Mouse (Mus musculus) gastrocnemius, postnatal 14 days (tissue): ENCODE measurements at regions not wholly inside any gene's neighbourhood (a gene's known extent, or its start where the extent isn't known, plus 50 kb on each side); places are given as distances from the start of the nearest gene placed in this dataset.

Experiments
- DNase-seq: peaks from one replicate; pipeline ENCODE4 v3.0.0; 2021; ENCODE audit warnings: mixed read lengths
- intact Hi-C: fragments of 180-260 bp; cut with DNase I; formaldehyde crosslinking; loops from one replicate; pipeline ENCODE4 v1.15.1; 2025; ENCODE audit warnings: low total_unique reads

- no peak for DNase-seq
- intact Hi-C loops, result no loop called here
These were observed 78.3 kb upstream of the Fer start for GRCm38 (mm10) chr17:63784381-63785116.

GRCm38 (mm10) chr17:63786444-63786843 is 76.4 kb upstream of the Fer start:
- no peak for DNase-seq
- intact Hi-C loops, result no loop called here

DNA sequence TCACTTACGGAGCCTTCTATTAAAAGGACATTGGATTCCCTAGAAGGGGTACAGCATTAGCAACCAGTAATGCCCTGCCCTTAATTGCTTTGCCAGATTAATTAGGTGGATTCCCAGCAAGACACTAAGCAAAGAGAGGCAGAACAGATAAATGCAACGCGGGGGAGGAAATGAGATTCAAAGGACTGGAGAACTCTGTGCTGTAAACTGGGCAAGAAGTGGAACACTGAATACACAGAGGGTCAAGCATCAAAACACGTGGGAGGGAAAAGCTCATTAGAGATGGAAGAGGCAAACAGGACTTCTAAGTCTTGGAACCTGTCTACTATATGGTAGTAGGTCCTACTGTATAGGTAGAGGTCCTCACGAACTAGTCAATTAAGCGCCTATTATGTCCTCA is 68.5 kb upstream of the Fer start:
- intact Hi-C loops, result no loop called here
- no peak for DNase-seq

DNA sequence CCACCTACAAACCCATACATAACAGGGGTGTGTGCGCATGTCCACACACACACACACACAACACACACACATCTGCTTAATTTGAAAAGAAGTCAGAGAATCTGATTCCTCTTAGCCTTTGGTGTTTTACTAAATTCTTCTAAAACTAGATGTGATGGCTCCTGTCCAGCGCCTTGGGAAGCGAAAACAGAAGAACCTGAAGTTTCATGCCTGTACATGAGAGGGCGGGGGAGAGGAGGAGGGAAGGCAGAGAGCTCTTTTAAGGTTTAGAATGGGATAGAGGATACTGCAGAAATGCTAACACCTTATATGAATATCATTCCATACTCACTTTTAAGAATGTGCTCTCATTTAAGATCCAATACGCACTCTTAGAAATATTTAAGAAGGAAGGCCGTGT is 64.5 kb upstream of the Fer start:
- intact Hi-C loops, result no loop called here
- DNase-seq, result no peak

GRCm38 (mm10) chr17:63798961-63799531 is 63.8 kb upstream of the Fer start:
- no peak for DNase-seq
- intact Hi-C loops, result no loop called here

GRCm38 (mm10) chr17:63801411-63801810 is 61.5 kb upstream of the Fer start:
- intact Hi-C loops, result no loop called here

GRCm38 (mm10) chr17:63802846-63803245 is 60.0 kb upstream of the Fer start:
- intact Hi-C loops, result no loop called here
- no peak for DNase-seq

More at GRCm38 (mm10) chr17:63801411-63801810, 61.5 kb upstream of the Fer start:
- DNase-seq, result no peak

DNA sequence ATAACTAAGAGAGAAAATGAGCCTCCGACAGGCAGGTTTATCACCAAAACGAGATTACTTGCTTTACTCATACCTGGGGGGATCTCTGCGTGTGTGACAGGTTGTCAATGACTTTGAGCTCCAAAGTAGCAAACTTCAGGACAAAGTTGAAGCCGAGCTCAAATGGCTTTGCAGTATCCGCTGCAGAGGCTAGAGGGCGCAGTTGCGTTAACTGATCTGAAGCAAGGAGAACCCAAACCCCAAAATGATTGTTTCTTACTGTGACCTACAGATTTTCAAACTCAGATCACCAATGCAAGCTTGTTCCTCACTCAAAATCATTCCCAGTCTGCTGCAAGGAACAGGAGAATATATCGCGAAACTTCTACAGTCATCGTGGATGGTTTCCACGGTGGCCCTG is 59.3 kb upstream of the Fer start:
- peak; percentile 68 for DNase-seq
- intact Hi-C loops, result no loop called here

DNA sequence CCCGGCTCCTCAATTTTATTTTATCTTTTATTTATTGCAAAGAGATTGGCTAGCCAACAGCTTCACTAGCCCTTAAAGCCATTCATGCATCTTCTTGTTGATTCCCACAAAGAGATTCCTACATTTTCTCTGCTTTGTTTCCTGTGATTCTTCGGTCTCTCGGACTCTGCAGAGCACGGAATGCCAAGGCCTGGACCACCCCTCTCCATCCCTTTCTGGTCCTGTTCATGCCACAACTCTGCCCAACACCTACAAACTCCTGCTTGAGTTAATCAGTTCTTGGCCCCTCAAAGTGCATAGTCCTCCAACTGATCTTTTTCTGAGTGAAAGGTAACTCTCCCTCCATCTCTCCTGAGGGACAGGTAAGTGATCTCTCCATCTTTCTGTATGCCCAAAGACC is 58.4 kb upstream of the Fer start:
- intact Hi-C loops, result no loop called here
- no peak for DNase-seq

- intact Hi-C loops, result no loop called here
- DNase-seq, result no peak
These were observed 56.5 kb upstream of the Fer start for GRCm38 (mm10) chr17:63806360-63806759.

DNA sequence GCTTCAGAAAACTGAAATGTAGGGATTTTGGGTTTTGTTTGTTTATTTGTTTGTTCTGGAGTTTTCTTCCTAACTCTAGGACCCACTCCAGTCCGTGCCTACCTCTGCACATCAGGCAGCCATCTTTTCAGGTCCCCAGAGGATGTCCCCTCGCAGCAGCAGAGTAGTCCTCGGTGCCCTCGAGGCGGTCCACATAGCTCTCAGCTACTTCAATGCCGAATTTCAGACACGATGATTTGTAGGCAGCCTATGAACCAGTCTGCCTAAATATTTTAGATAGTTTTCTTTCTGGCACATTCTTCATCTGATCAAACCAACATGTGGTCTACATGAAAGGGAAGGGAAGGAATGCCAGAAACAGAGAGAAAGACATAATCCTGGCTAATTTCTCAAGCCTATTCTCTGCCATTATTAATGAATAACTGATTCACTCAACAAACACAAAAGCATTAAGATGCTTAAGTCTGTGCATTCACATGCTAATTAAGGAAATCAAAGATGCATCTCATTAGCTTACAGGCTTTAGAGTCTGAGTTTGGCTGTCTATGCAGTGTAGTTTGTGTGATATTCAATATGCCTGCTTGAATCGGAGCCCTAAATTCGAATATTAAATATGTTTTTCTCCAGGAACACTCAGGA is 55.2 kb upstream of the Fer start:
- intact Hi-C loops, result no loop called here
- no peak for DNase-seq

DNA sequence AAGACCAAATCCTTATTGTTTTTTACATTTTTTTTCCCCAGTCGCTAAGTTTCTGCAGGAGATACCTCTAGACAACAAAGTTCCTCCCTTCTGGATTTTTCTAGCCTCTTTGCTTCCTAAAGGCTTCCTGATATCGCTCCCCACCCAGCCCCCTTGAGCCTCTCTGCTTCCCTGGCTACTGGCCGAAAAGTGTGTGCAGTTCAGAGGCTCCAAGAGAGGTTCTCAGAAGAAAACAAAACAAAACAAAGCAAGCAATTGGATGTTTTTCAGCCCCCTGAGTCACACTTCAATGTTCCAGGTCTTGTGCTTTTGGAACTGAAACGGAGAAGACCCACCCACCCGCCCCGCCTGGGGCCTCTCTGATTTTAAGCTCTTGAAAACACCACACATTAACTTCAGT is 54.1 kb upstream of the Fer start:
- intact Hi-C loops, result no loop called here
- peak; percentile 13 for DNase-seq

- no peak for DNase-seq
These were observed 51.5 kb upstream of the Fer start for GRCm38 (mm10) chr17:63811246-63811785.

DNA sequence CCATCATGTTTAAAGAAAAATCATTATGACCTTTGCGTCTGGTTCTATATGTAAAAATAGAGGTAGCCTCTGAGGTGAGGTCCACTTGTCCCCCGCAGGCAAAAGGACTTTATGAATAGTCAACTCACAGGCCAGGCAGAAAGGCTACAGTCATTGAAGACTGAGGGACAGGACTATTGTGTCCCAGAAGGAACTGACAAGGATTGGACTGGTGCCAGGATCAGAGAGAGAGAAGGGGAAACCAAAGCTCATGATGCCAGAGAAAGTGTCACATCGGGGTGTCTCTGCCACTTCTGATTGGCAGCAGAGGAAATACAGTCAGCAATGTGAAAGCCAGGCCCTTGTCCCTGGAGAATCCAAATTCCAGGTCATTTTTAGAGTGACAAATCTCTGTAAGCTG is 50.3 kb upstream of the Fer start:
- DNase-seq, result no peak
- intact Hi-C loops, result no loop called here

More at GRCm38 (mm10) chr17:63811246-63811785, 51.5 kb upstream of the Fer start:
- intact Hi-C loops, result no loop called here
